8 mouse cellular contexts compared by ENCODE assay signal in genomic region chr6:115734909-115735308, GRCm38 (mm10). TPM values are rescaled to one million over a fixed set of nuclear protein-coding genes. Genes with fewer than 3 reads are reported as not detected.
DNase-seq lines count a peak whose midpoint lies in the region; ATAC-seq and TF ChIP-seq lines count a peak whose summit lies in the region.
"Had no signal": no experiment of that assay in that cellular context is flagged by ENCODE, and none has a peak within 500 bp of the region (broad histone marks: within the 10 kb centered on the region; RNA-seq: fewer than 3 reads in every experiment).

No protein-coding gene starts in this region.

- TF ChIP-seq EP300 in MEL (IDR thresholded peaks at IDR 0.05; ENCODE audit: low read depth in 1 of 2, low read length in 2 of 2) = no peak
- TF ChIP-seq EP300 in stomach, postnatal 0 days (optimal IDR thresholded peaks at IDR 0.05) = no peak

- no peaks in the 10 kb centered on the region for H3K27me3 ChIP-seq in kidney, embryonic 14.5 days (ENCODE audit: control insufficient read depth, insufficient read depth, low read length)
- H3K27me3 ChIP-seq in MEL (ENCODE audit: control insufficient read depth in 1 of 2, insufficient read depth in 2 of 2, low read length in 2 of 2) = no peaks in the 10 kb centered on the region
- H3K27me3 ChIP-seq in stomach, postnatal 0 days (ENCODE audit: control insufficient read depth, insufficient read depth, low read length) = no peaks in the 10 kb centered on the region

- H3K4me1 ChIP-seq in kidney, embryonic 14.5 days (ENCODE audit: control insufficient read depth, insufficient read depth, low read length) = peaks cover 9% of the 10 kb centered on the region; the same call in 1 of the 2 replicates
- no peaks in the 10 kb centered on the region for H3K4me1 ChIP-seq in MEL (ENCODE audit: control insufficient read depth in 1 of 2, insufficient read depth in 2 of 2, low read length in 2 of 2)
- no peaks in the 10 kb centered on the region for H3K4me1 ChIP-seq in stomach, postnatal 0 days (replicated peaks; ENCODE audit: control insufficient read depth, insufficient read depth)

- H3K36me3 ChIP-seq in kidney, embryonic 14.5 days (ENCODE audit: control insufficient read depth, insufficient read depth, low read length) = no peaks in the 10 kb centered on the region
- no peaks in the 10 kb centered on the region for H3K36me3 ChIP-seq in MEL (ENCODE audit: control insufficient read depth in 1 of 2, insufficient read depth in 2 of 2, low read length in 2 of 2)
- H3K36me3 ChIP-seq in stomach, postnatal 0 days (ENCODE audit: control insufficient read depth, insufficient read depth, low read length) = no peaks in the 10 kb centered on the region

- no peak overlapping the region for H3K4me3 ChIP-seq in kidney, embryonic 14.5 days (ENCODE audit: low read length)
- H3K4me3 ChIP-seq in MEL (ENCODE audit: control insufficient read depth in 1 of 2, insufficient read depth in 1 of 2, low read depth in 2 of 2, low read length in 2 of 2) = no peak overlapping the region
- H3K4me3 ChIP-seq in stomach, postnatal 0 days (ENCODE audit: low read depth, low read length) = no peak overlapping the region
- H3K4me3 ChIP-seq: erythroblast, embryonic 14.5 days had no signal

- H3K79me2 ChIP-seq in MEL (ENCODE audit: control insufficient read depth, insufficient read depth, low read length, poor library complexity) = no peaks in the 10 kb centered on the region

- no peak overlapping the region for H3K27ac ChIP-seq in kidney, embryonic 14.5 days (ENCODE audit: low read depth, low read length)
- no peak overlapping the region for H3K27ac ChIP-seq in MEL (ENCODE audit: control insufficient read depth, low read depth, low read length)
- H3K27ac ChIP-seq in stomach, postnatal 0 days (replicated peaks) = no peak overlapping the region

- peak; percentile 54 to 69 (median 64) for TF ChIP-seq CTCF in MEL (IDR thresholded peaks at IDR 0.05 in 2 of 3, conservative IDR thresholded peaks at IDR 0.05 in 1 of 3; ENCODE audit: control insufficient read depth in 1 of 3, insufficient read depth in 1 of 3, low read depth in 2 of 3, low read length in 3 of 3, poor library complexity in 1 of 3, severe bottlenecking in 1 of 3)
- TF ChIP-seq CTCF in stomach, postnatal 0 days (IDR thresholded peaks at IDR 0.05; ENCODE audit: low read depth) = peak; percentile 67

- peak; percentile 44 for DNase-seq in kidney, adult 18-20 months
- peak; percentile 38 for DNase-seq in CD4-positive helper T cell, adult 2 months (ENCODE audit: low read depth, low spot score)
- DNase-seq in MEL (ENCODE audit: low read depth, low spot score) = peak; percentile 64
- peak; percentile 27 for DNase-seq in kidney, postnatal 14 days
- DNase-seq in stomach, postnatal 0 days (ENCODE audit: low spot score) = peak; percentile 70
- DNase-seq in urinary bladder, adult 2 months (ENCODE audit: low spot score) = no peak

- no peak overlapping the region for H3K9ac ChIP-seq in kidney, embryonic 14.5 days (ENCODE audit: low read depth, low read length)
- no peak overlapping the region for H3K9ac ChIP-seq in MEL (ENCODE audit: control insufficient read depth, low read depth, low read length, poor library complexity, severe bottlenecking)
- no peak overlapping the region for H3K9ac ChIP-seq in stomach, postnatal 0 days (ENCODE audit: low read length)

- no peak overlapping the region for H3K4me2 ChIP-seq in kidney, embryonic 14.5 days (replicated peaks; ENCODE audit: low read depth, low read length)
- no peak overlapping the region for H3K4me2 ChIP-seq in stomach, postnatal 0 days (replicated peaks; ENCODE audit: low read depth)

- peaks cover 3% of the 10 kb centered on the region; the same call in 1 of the 2 replicates for H3K9me3 ChIP-seq in kidney, embryonic 14.5 days (ENCODE audit: control insufficient read depth, low read length)
- no peaks in the 10 kb centered on the region for H3K9me3 ChIP-seq in MEL (replicated peaks; ENCODE audit: insufficient read depth, low read length)
- H3K9me3 ChIP-seq in stomach, postnatal 0 days (ENCODE audit: control insufficient read depth, low read length) = no peaks in the 10 kb centered on the region

- TF ChIP-seq RAD21 in MEL (IDR thresholded peaks at IDR 0.05; ENCODE audit: low read depth, low read length) = peak; percentile 48

- TF ChIP-seq POLR2A in MEL (IDR thresholded peaks at IDR 0.05; ENCODE audit: control insufficient read depth in 1 of 2, insufficient read depth in 1 of 2, low read depth in 1 of 2, low read length in 2 of 2, poor library complexity in 1 of 2) = no peak

- WGBS in kidney, embryonic 14.5 days = 84% methylated on average over 4 of the region's 4 CpGs
- WGBS in stomach, postnatal 0 days = 65% methylated on average over 4 of the region's 4 CpGs

- ATAC-seq in kidney, embryonic 14.5 days (ENCODE audit: low FRiP score, low TSS enrichment) = no peak
- peak; percentile 58 for ATAC-seq in stomach, postnatal 0 days (ENCODE audit: low FRiP score, low TSS enrichment)

TF ChIP-seq in MEL, 35 proteins besides CTCF, POLR2A, EP300 and RAD21:
- no peak for TF ChIP-seq ZNF384 (IDR thresholded peaks at IDR 0.05; ENCODE audit: low read depth, low read length)
- TF ChIP-seq ZC3H11A (IDR thresholded peaks at IDR 0.05; ENCODE audit: low read depth, low read length) = peak; percentile 38
- TF ChIP-seq SMC3 (IDR thresholded peaks at IDR 0.05; ENCODE audit: low read depth, low read length) = peak; percentile 57

RNA-seq across cellular contexts. Expression of gene Tmem40, which starts 27.3 kb away (rescaled TPM):
- polyA plus RNA-seq in kidney, embryonic 14.5 days (2014; fragmentation: Nextera tagmentation; extraction: Ambion mirVana) = 1.4 and 1.8 TPM in 2 replicates
- total RNA-seq in MEL (2012; rRNA removed) = 10.9 and 13.8 TPM in 2 replicates
- polyA plus RNA-seq in MEL (2012; ENCODE audit: insufficient read depth in 1 of 2, insufficient read length in 2 of 2, low read depth in 1 of 2, low replicate concordance in 2 of 2, missing spikeins in 1 of 2) = 10 to 100 TPM in 1 of 2 experiments, not detected in 1; 16.4 TPM
- polyA plus RNA-seq in stomach, postnatal 0 days (2015; fragmentation: Nextera tagmentation; extraction: Ambion mirVana) = 90.6 and 100.0 TPM in 2 replicates
- 34.8 and 49.5 TPM in 2 replicates for polyA plus RNA-seq in urinary bladder, adult 2 months (2012; rRNA removed)

RNA-seq across cellular contexts. Expression of gene Cand2, which starts 39.4 kb away (rescaled TPM):
- polyA plus RNA-seq in kidney, embryonic 14.5 days (2014; fragmentation: Nextera tagmentation; extraction: Ambion mirVana) = 24.0 and 36.1 TPM in 2 replicates
- total RNA-seq in MEL (2012; rRNA removed) = 1.8 and 2.4 TPM in 2 replicates
- 1 to 10 TPM in 1 of 2 experiments, not detected in 1; 6.6 TPM for polyA plus RNA-seq in MEL (2012; ENCODE audit: insufficient read depth in 1 of 2, insufficient read length in 2 of 2, low read depth in 1 of 2, low replicate concordance in 2 of 2, missing spikeins in 1 of 2)
- polyA plus RNA-seq in stomach, postnatal 0 days (2015; fragmentation: Nextera tagmentation; extraction: Ambion mirVana) = 3.2 and 3.5 TPM in 2 replicates
- polyA plus RNA-seq in urinary bladder, adult 2 months (2012; rRNA removed) = 6.5 and 7.0 TPM in 2 replicates

RNA-seq across cellular contexts. Expression of gene Raf1, which starts 58.5 kb away (rescaled TPM):
- polyA plus RNA-seq in kidney, embryonic 14.5 days (2014; fragmentation: Nextera tagmentation; extraction: Ambion mirVana) = 85.9 and 125 TPM in 2 replicates
- total RNA-seq in MEL (2012; rRNA removed) = 79.3 and 79.7 TPM in 2 replicates
- 10 to 100 TPM in 1 of 2 experiments, not detected in 1; 80.7 TPM for polyA plus RNA-seq in MEL (2012; ENCODE audit: insufficient read depth in 1 of 2, insufficient read length in 2 of 2, low read depth in 1 of 2, low replicate concordance in 2 of 2, missing spikeins in 1 of 2)
- polyA plus RNA-seq in stomach, postnatal 0 days (2015; fragmentation: Nextera tagmentation; extraction: Ambion mirVana) = 67.1 and 70.8 TPM in 2 replicates
- 107 and 120 TPM in 2 replicates for polyA plus RNA-seq in urinary bladder, adult 2 months (2012; rRNA removed)
